Comparison of ENCODE assay signal across 8 mouse cellular contexts in genomic region chr13:96431595-96432156, GRCm38 (mm10). TPM values are rescaled to one million over a fixed set of nuclear protein-coding genes. Genes with fewer than 3 reads are reported as not detected.
DNase-seq lines count a peak whose midpoint lies in the region; ATAC-seq and TF ChIP-seq lines count a peak whose summit lies in the region.

No protein-coding gene starts in this region.

- no peaks in the 10 kb centered on the region for H3K36me3 ChIP-seq in heart, embryonic 10.5 days
- no peaks in the 10 kb centered on the region for H3K36me3 ChIP-seq in kidney, embryonic 14.5 days (ENCODE audit: control insufficient read depth, insufficient read depth, low read length)
- no peaks in the 10 kb centered on the region for H3K36me3 ChIP-seq in limb, embryonic 14.5 days (ENCODE audit: control insufficient read depth, insufficient read depth, low read length)

- peak; percentile 86 for DNase-seq in A20 (ENCODE audit: low read depth, low spot score)
- DNase-seq in heart, embryonic 10.5 days (ENCODE audit: low spot score), result peak; percentile 95
- DNase-seq in limb, embryonic 14.5 days (ENCODE audit: low spot score), result peak; percentile 89
- DNase-seq in monocyte, adult 2 months (ENCODE audit: low read depth in 1 of 2, low spot score in 2 of 2), result peak; percentile 6 to 62
- peak; percentile 60 to 76 for DNase-seq in spleen, postnatal 14 days (ENCODE audit: low spot score in 2 of 2)

- WGBS in bone marrow, adult 2 months, result 37% methylated on average over 12 of the region's 12 CpGs
- 22% methylated on average over 12 of the region's 12 CpGs for WGBS in heart, embryonic 10.5 days
- 41% methylated on average over 12 of the region's 12 CpGs for WGBS in kidney, embryonic 14.5 days
- 37% methylated on average over 12 of the region's 12 CpGs for WGBS in limb, embryonic 14.5 days

- H3K27ac ChIP-seq in bone marrow, adult 2 months (ENCODE audit: control insufficient read depth, insufficient read depth, low read depth, low read length, poor library complexity), result no peak overlapping the region
- no peak overlapping the region for H3K27ac ChIP-seq in embryonic fibroblast, embryonic 13.5 days (ENCODE audit: insufficient read depth, low read length)
- H3K27ac ChIP-seq in heart, embryonic 10.5 days, result peak overlapping the region; percentile 53; the same call in 1 of the 2 replicates
- no peak overlapping the region for H3K27ac ChIP-seq in kidney, embryonic 14.5 days (ENCODE audit: low read depth, low read length)
- H3K27ac ChIP-seq in limb, embryonic 14.5 days (replicated peaks; ENCODE audit: low read depth, low read length), result no peak overlapping the region

- no peak overlapping the region for H3K4me2 ChIP-seq in kidney, embryonic 14.5 days (replicated peaks; ENCODE audit: low read depth, low read length)
- no peak overlapping the region for H3K4me2 ChIP-seq in limb, embryonic 14.5 days (replicated peaks; ENCODE audit: low read depth, low read length, severe bottlenecking)

- no peak for TF ChIP-seq POLR2A in bone marrow, adult 2 months (IDR thresholded peaks at IDR 0.05; ENCODE audit: borderline replicate concordance, control insufficient read depth, low read depth, low read length)
- no peak for TF ChIP-seq POLR2A in embryonic fibroblast, embryonic 13.5 days (IDR thresholded peaks at IDR 0.05; ENCODE audit: low read depth, low read length)
- TF ChIP-seq POLR2A in limb, embryonic 14.5 days (IDR thresholded peaks at IDR 0.05; ENCODE audit: borderline replicate concordance, extremely low read depth, insufficient read depth, insufficient read length), result no peak

- no peaks in the 10 kb centered on the region; the same call in 1 of the 2 replicates for H3K4me1 ChIP-seq in bone marrow, adult 2 months (ENCODE audit: control insufficient read depth, insufficient read depth, low read length)
- H3K4me1 ChIP-seq in embryonic fibroblast, embryonic 13.5 days (ENCODE audit: control insufficient read depth, insufficient read depth, low read length), result no peaks in the 10 kb centered on the region
- H3K4me1 ChIP-seq in heart, embryonic 10.5 days, result peaks cover 44% of the 10 kb centered on the region
- peaks cover 31% of the 10 kb centered on the region for H3K4me1 ChIP-seq in kidney, embryonic 14.5 days (ENCODE audit: control insufficient read depth, insufficient read depth, low read length)
- peaks cover 8% of the 10 kb centered on the region; the same call in 1 of the 2 replicates for H3K4me1 ChIP-seq in limb, embryonic 14.5 days (ENCODE audit: control insufficient read depth, insufficient read depth, low read length)

- H3K27me3 ChIP-seq in heart, embryonic 10.5 days (ENCODE audit: insufficient read depth, poor library complexity, severe bottlenecking), result no peaks in the 10 kb centered on the region
- no peaks in the 10 kb centered on the region for H3K27me3 ChIP-seq in kidney, embryonic 14.5 days (ENCODE audit: control insufficient read depth, insufficient read depth, low read length)
- H3K27me3 ChIP-seq in limb, embryonic 14.5 days (ENCODE audit: control insufficient read depth, insufficient read depth, low read length), result no peaks in the 10 kb centered on the region

- H3K9me3 ChIP-seq in heart, embryonic 10.5 days, result no peaks in the 10 kb centered on the region
- H3K9me3 ChIP-seq in kidney, embryonic 14.5 days (ENCODE audit: control insufficient read depth, low read length), result no peaks in the 10 kb centered on the region
- no peaks in the 10 kb centered on the region for H3K9me3 ChIP-seq in limb, embryonic 14.5 days (ENCODE audit: control insufficient read depth, low read length)

- TF ChIP-seq CTCF in bone marrow, adult 2 months (IDR thresholded peaks at IDR 0.05; ENCODE audit: control insufficient read depth, insufficient read depth, low read length), result peak; percentile 92
- peak; percentile 80 for TF ChIP-seq CTCF in embryonic fibroblast, embryonic 13.5 days (IDR thresholded peaks at IDR 0.05; ENCODE audit: borderline replicate concordance, insufficient read depth, low read length)

- H3K9ac ChIP-seq in kidney, embryonic 14.5 days (ENCODE audit: low read depth, low read length), result no peak overlapping the region
- no peak overlapping the region for H3K9ac ChIP-seq in limb, embryonic 14.5 days (ENCODE audit: low read depth, low read length, severe bottlenecking)

- H3K4me3 ChIP-seq in bone marrow, adult 2 months (replicated peaks; ENCODE audit: control insufficient read depth, low read depth, low read length), result no peak overlapping the region
- H3K4me3 ChIP-seq in embryonic fibroblast, embryonic 13.5 days (ENCODE audit: insufficient read depth, low read length), result no peak overlapping the region
- H3K4me3 ChIP-seq in heart, embryonic 10.5 days, result no peak overlapping the region
- H3K4me3 ChIP-seq in kidney, embryonic 14.5 days (ENCODE audit: low read length), result no peak overlapping the region
- H3K4me3 ChIP-seq in limb, embryonic 14.5 days (replicated peaks; ENCODE audit: low read length), result no peak overlapping the region

- ATAC-seq in kidney, embryonic 14.5 days (ENCODE audit: low FRiP score, low TSS enrichment), result peak; percentile 75
- peak; percentile 72; the same call in 1 of the 2 replicates for ATAC-seq in limb, embryonic 14.5 days (ENCODE audit: low FRiP score, low read depth)

RNA-seq across cellular contexts. Expression of gene Ankdd1b, which starts 39.3 kb away (rescaled TPM):
- not detected in 2 replicates for polyA plus RNA-seq in bone marrow, adult 2 months (2011; ENCODE audit: insufficient read depth, insufficient read length, low replicate concordance, missing spikeins)
- polyA plus RNA-seq in embryonic fibroblast, embryonic 13.5 days (2011; ENCODE audit: insufficient read length, low read depth, missing spikeins), result not detected in 2 replicates
- polyA plus RNA-seq in heart, embryonic 10.5 days (2016; fragmentation: Nextera tagmentation; extraction: Ambion mirVana), result 0.24 and 0.31 TPM in 2 replicates
- 0.28 TPM in 1 of 2 replicates, not detected in the other for polyA plus RNA-seq in kidney, embryonic 14.5 days (2014; fragmentation: Nextera tagmentation; extraction: Ambion mirVana)
- 0.24 and 0.30 TPM in 2 replicates for polyA plus RNA-seq in limb, embryonic 14.5 days (2012; rRNA removed)
- 0.14 TPM in 1 of 2 replicates, not detected in the other for polyA plus RNA-seq in limb, embryonic 14.5 days (2014; fragmentation: Nextera tagmentation; extraction: Ambion mirVana)

RNA-seq across cellular contexts. Expression of gene Poc5, which starts 43.6 kb away (rescaled TPM):
- polyA plus RNA-seq in bone marrow, adult 2 months (2011; ENCODE audit: insufficient read depth, insufficient read length, low replicate concordance, missing spikeins), result 7.5 and 11.2 TPM in 2 replicates
- 15.4 and 16.3 TPM in 2 replicates for polyA plus RNA-seq in embryonic fibroblast, embryonic 13.5 days (2011; ENCODE audit: insufficient read length, low read depth, missing spikeins)
- polyA plus RNA-seq in heart, embryonic 10.5 days (2016; fragmentation: Nextera tagmentation; extraction: Ambion mirVana), result 13.3 TPM in 2 replicates
- polyA plus RNA-seq in kidney, embryonic 14.5 days (2014; fragmentation: Nextera tagmentation; extraction: Ambion mirVana), result 17.4 and 18.4 TPM in 2 replicates
- polyA plus RNA-seq in limb, embryonic 14.5 days (2012; rRNA removed), result 12.0 and 12.8 TPM in 2 replicates
- polyA plus RNA-seq in limb, embryonic 14.5 days (2014; fragmentation: Nextera tagmentation; extraction: Ambion mirVana), result 15.7 and 16.9 TPM in 2 replicates

RNA-seq across cellular contexts. Expression of gene Gm17622, which starts 58.9 kb away (rescaled TPM):
- not detected in 2 replicates for polyA plus RNA-seq in bone marrow, adult 2 months (2011; ENCODE audit: insufficient read depth, insufficient read length, low replicate concordance, missing spikeins)
- not detected in 2 replicates for polyA plus RNA-seq in embryonic fibroblast, embryonic 13.5 days (2011; ENCODE audit: insufficient read length, low read depth, missing spikeins)
- not detected in 2 replicates for polyA plus RNA-seq in heart, embryonic 10.5 days (2016; fragmentation: Nextera tagmentation; extraction: Ambion mirVana)
- not detected in 2 replicates for polyA plus RNA-seq in kidney, embryonic 14.5 days (2014; fragmentation: Nextera tagmentation; extraction: Ambion mirVana)
- polyA plus RNA-seq in limb, embryonic 14.5 days (2012; rRNA removed), result not detected in 2 replicates
- not detected in 2 replicates for polyA plus RNA-seq in limb, embryonic 14.5 days (2014; fragmentation: Nextera tagmentation; extraction: Ambion mirVana)

Comparison
In these comparisons a context has a peak if more than half of its experiments do, and no peak if none do; other contexts are left out.
1. DNase-seq: peak in every context shown above with its lines; median percentile 95 in heart, embryonic 10.5 days; 89 in limb, embryonic 14.5 days; 86 in A20; 68 in spleen, postnatal 14 days; 34 in monocyte, adult 2 months.